Mouse (Mus musculus) lung, postnatal 14 days (tissue): Measurements from ENCODE around the gene Trip10.

Experiments
- DNase-seq: peaks from one replicate; pipeline ENCODE4 v3.0.0; 2021

The Trip10 gene

GRCm38 (mm10) chr17:57235803-57236202 lies 13.5 kb upstream of the Trip10 start:
- no peak for DNase-seq

- no peak for DNase-seq
These were observed 12.1 kb upstream of the Trip10 start for GRCm38 (mm10) chr17:57237181-57237580.

- no peak for DNase-seq
These were observed 5.4 kb upstream of the Trip10 start for GRCm38 (mm10) chr17:57243650-57244370.

- no peak for DNase-seq
These were observed 3.8 kb upstream of the Trip10 start for GRCm38 (mm10) chr17:57245311-57245929.

DNA sequence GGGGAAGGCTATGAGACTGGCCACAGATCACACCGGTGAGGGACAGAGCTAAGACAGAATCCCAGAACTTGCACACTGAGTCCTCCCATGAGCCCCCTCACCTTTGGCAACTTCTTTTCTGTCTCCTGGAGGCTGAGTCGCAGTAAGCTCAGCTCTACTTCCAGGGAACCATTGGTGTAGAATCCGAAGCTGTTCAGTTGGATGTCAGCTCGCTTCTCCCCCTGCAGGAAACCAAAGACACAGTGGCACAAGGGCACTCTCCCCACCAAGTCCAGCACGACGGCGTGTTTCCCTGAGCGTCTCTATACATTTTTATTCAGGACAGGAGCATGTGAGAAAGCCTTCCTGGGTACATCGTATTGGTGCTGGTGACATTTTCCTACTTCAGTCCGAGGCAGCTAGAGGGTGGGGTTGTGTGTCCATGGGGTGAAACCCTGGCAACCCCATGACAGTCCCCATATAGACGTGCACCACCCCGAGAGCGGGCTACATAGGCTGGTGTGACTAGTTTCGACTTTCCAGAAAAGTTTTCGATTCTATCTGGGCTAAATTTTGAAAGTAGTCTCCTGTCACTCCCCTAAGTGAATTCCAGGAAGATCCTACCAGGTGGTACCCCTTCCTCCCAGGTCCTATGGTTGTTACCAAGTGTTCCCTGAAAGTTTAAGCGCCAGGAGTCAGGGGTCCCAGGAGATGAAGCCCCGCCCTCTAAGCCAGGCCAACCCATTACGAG lies 2.4 kb upstream of the Trip10 start:
- DNase-seq, result no peak

- peak; percentile 87 for DNase-seq
These were observed 1.7 kb upstream of the Trip10 start for GRCm38 (mm10) chr17:57247393-57248200.

GRCm38 (mm10) chr17:57248201-57248699 lies 1.0 kb upstream of the Trip10 start, which contains the start of gene Gpr108:
Gene Gpr108, minus strand, starts transcription at chr17:57248446.
- DNase-seq, result peak; percentile 88

DNA sequence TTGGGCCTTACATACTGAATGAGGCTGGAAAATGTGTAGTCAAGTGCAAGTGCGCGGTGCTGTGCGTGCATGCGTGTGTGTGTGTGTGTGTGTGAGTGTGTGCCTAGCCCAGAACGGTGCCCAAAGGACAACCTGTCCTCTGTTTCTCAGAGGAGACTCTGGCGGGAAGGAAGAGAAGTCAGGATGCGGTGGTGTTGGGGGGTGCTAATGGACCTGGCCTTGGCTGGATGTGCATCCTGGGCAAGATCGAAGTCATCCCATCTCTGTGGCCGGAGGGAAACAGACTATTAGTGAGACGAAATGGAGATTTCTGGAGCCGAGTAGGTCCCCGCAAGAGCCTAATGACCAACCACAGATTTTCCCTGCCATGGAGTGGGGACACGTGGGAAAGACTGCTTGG lies 484 bp upstream of the Trip10 start:
- peak; percentile 33 for DNase-seq

DNA sequence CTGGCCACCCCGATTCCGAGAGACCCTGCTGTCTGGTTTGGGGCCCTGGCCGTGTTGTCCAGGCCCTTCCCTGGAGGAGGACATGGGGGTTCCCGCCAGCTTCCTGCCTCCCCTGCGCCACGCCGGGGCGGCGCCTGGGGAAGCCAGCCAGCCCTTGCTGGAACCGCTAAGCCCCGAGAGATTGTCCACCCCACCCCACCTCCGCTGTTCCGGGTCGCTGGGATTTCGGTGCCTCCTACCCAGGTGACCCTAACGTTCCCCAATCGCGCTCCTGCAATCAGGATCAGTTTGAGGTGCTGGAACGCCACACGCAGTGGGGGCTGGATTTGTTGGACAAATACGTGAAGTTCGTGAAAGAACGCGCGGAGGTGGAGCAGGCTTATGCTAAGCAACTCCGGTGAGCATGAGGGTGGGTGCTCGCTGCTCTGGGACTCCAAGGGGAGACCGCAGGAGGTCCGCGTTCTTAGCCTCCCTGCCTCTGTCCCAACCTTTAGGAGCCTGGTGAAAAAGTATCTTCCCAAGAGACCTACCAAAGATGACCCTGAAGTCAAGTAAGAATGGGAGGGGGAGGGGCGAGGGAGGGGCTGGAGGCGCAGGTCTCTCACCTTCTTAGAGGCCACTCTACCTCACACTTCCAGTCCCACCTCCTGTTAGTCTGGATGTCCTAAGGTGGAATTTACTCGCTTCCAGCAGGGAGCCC lies 1.4 kb downstream of the Trip10 start:
- peak; percentile 67 for DNase-seq

DNA sequence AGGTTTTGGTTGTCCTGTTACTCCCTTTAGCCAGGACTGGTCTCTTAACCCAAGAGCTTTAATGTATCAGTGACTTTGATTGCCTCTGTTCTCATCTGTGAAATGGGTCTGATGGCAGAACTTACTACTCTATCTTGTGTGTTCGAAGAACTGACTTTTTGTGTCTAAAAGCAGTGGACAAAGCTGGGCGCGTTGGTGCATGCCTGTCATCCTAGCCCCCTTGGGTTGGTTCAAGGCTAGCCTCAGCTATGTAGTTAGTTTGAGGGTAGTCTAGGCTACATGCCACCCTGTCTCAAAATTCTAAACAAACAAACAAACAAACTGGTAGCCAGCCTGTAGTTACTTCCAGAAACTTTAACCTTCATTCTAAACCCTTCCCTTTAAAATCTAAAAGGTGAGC lies 2.2 kb downstream of the Trip10 start:
- no peak for DNase-seq

GRCm38 (mm10) chr17:57253306-57253705 lies 4.1 kb downstream of the Trip10 start:
- no peak for DNase-seq

DNA sequence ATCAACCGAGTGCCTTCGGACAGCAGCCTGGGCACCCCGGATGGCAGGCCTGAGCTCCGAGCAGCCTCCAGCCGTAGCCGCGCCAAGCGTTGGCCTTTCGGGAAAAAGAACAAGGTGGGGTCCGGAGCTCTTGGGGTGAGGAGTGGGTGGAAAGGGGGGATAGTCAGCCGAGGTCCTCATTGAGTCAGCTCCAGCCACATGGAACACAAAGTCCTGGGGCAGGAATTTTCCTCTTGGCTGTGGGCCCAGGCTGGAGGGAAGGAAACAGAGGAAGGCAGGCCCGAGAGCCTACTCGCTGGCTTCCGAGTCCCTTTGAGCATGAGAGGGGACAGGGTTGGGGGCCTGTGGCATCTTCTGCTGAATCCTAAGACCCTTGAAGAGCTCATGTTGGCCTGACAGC lies 6.1 kb downstream of the Trip10 start:
- peak; percentile 60 for DNase-seq

DNA sequence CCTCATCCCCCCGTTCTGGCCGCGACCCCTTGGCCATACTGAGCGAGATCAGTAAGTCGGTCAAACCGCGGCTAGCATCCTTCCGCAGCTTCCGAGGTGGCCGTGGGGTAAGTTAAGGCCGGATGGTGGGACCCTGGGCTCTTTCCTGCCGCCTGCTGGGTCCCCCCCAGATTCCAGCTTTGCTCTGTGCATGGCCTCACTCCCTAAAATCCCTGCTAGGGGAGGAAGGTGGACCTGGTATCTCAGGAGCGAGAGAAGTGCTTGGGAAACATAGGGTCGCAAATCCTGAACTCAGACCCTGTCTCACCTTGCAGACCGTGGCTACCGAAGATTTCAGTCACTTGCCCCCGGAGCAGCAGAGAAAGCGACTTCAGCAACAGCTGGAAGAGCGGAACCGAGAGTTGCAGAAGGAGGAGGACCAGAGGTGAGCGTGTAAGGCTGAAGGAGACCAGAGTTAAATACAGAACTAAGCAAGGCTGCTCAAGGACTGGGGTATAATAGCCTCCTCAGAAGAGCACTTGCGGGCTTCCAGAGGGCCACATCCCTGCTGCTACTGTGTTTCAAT lies 7.7 kb downstream of the Trip10 start:
- DNase-seq, result no peak

GRCm38 (mm10) chr17:57258191-57258590 lies 8.9 kb downstream of the Trip10 start:
- no peak for DNase-seq

DNA sequence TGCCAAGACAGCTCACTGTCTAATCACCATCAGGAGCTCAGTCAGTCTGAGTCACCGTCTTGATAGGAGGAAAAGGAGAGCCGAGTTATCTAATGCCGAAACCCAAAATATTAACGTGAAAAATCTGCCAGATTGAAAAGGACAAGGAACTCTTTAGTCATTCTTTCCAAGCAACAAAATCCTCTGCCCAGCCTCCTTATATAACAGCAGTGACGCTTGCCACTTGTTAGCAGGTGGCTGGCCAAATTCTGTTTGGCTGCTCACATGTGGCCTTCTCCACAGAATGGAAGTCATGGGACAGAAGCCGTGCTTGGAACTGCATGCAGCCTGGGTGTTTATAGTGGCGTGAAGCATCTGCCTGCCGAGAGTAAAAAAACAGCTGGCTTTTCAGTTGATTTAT lies 10.5 kb downstream of the Trip10 start:
- no peak for DNase-seq

DNA sequence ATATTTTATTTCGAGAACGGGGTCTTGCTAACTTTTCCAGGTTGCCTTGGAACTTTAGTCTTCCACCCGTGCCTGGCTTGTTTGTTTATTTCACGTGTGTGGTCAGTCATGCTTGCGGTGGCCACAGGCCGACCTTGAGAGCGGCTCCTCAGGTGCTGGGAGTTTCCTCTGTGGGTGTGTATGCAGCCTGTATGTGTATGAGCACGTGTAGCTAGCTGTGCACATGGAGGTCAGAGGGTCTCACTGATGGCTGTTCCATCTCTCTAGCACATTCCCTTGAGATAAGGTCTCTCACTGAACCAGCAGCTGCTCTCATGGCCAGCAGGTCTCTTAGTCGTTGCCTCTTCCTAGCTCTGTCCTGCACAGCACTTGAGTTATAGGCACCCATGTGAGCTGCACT lies 11.1 kb downstream of the Trip10 start:
- no peak for DNase-seq

DNA sequence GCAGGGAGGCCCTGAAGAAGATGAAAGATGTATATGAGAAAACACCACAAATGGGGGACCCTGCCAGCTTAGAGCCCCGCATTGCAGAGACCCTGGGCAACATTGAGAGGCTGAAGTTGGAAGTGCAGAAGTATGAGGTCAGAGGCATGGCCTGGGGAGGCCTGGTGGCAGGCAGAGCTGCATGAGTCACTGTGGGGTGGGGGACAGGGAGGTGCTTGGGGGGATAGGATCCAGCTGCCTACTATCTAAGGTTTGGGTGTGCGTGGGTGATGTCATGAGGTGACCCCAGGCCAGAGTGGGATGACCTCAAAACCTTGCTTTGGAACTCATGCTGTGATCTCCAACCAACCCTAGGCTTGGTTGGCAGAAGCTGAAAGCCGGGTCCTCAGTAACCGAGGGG lies 12.0 kb downstream of the Trip10 start:
- no peak for DNase-seq

DNA sequence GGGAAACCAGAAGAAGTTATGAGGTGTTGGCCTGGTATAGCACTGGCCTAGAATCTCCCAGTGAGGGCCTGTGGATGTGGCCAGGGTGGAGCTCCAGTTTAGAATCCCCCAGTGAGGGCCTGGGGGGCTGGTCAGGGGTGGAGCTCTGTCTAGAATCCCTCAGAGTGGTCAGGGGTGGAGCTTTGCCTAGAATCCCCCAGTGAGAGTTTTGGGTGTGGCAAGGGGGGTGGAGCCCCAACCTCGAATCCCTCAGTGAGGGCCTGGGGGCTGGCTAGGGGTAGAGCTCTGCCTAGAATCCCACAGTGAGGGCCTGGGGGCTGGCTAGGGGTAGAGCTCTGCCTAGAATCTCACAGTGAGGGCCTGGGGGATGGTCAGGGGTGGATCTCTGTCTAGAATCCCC lies 12.5 kb downstream of the Trip10 start:
- no peak for DNase-seq

DNA sequence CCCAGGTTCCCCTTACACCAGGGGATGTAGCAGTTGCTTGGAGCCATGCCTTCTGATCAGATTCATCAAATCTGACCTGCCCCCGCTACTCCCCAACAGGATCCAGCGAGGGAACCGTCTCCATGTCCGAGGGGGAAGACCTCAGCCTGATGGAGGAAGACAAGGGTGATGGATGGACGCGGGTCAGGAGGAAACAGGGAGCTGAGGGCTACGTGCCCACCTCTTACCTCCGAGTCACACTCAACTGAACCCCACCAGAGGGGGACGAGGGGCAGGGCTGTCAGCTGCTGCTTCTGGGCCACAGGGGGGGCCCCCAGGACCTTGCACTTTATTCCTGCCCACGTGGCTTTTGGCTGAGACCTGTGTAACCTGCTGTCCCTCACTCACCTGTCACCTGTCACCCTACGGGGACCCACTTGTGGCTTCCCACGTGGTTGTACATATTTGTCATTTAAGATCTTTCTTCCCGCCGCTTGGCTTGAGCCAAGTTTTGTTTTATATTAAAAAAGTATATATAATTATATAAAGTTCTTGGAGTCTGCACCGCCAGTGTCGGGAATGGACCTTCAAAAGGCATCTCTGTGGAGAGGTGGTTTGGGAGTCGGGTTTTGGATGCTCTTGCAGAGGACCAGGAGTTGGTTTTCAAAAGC lies 13.8 kb downstream of the Trip10 start:
- no peak for DNase-seq

GRCm38 (mm10) chr17:57264164-57264563 lies 14.9 kb downstream of the Trip10 start:
- no peak for DNase-seq
